Mouse (Mus musculus): ENCODE data around the gene Prr7.

GRCm38 (mm10) chr13:55444937-55445315 lies 19.1 kb upstream of the Prr7 start, which contains the start of gene Grk6:
- TF ChIP-seq MAX (IDR thresholded peaks at IDR 0.05), result no peak
- TF ChIP-seq CEBPB (IDR thresholded peaks at IDR 0.05; ENCODE audit: low read depth), result no peak
- TF ChIP-seq USF1 (IDR thresholded peaks at IDR 0.05; ENCODE audit: low read depth), result no peak
